Mouse (Mus musculus) ES-E14 (cell line): ENCODE results near the gene Pan2. TPM values are rescaled to one million over a fixed set of nuclear protein-coding genes. Genes with fewer than 3 reads are reported as not detected.
"Not testable (repeated sequence)": the region's sequence is repeated elsewhere in the genome, so short reads cannot be mapped to it uniquely, and the experiment has no call there.

ENCODE experiments used
- DNase-seq: peaks from one replicate; pipeline ENCODE4 v3.0.0-alpha.2; 2013; ENCODE audit warnings: low read depth, low spot score
- H3K27ac ChIP-seq: 2 replicates; pipeline ENCODE4 v1.5.1; 2012; ENCODE audit warnings: low read depth, mild to moderate bottlenecking, low read length, moderate library complexity, mixed read lengths; ENCODE audit not compliant: poor library complexity, insufficient read depth, severe bottlenecking
- H3K36me3 ChIP-seq: 2 replicates; pipeline ENCODE4 v1.6.1; 2012; ENCODE audit warnings: mild to moderate bottlenecking, low read length, moderate library complexity, mixed read lengths; ENCODE audit not compliant: control insufficient read depth, poor library complexity, insufficient read depth, severe bottlenecking
- H3K4me1 ChIP-seq, 2 experiments: fragments of 150-350 bp in 1 of 2; sonication (generic) in 1 of 2; 2 replicates each; pipeline ENCODE4 v1.6.1; 2012; ENCODE audit warnings: low read length in 2 of 2, mild to moderate bottlenecking in 1 of 2, mixed read lengths in 1 of 2; ENCODE audit not compliant: control insufficient read depth in 2 of 2, insufficient read depth in 2 of 2, poor library complexity in 1 of 2
- H3K4me3 ChIP-seq, 2 experiments: fragments of 150-350 bp in 1 of 2; sonication (generic) in 1 of 2; 2 replicates each; pipeline ENCODE4 v1.5.1; 2012; ENCODE audit warnings: low read length in 2 of 2, low read depth in 1 of 2, mild to moderate bottlenecking in 1 of 2, mixed read lengths in 1 of 2; ENCODE audit not compliant: insufficient read depth in 1 of 2, poor library complexity in 1 of 2, severe bottlenecking in 1 of 2
- H3K9ac ChIP-seq: 2 replicates; pipeline ENCODE4 v1.6.1; 2012; ENCODE audit warnings: low read depth, mild to moderate bottlenecking, low read length, mixed read lengths; ENCODE audit not compliant: poor library complexity, insufficient read depth, severe bottlenecking
- H3K9me3 ChIP-seq: fragments of 150-350 bp; sonication (generic); 2 replicates; pipeline ENCODE4 v1.6.1; 2012; ENCODE audit warnings: low read depth, mild to moderate bottlenecking, low read length; ENCODE audit not compliant: control insufficient read depth, insufficient read depth
- CHD2 ChIP-seq: IDR thresholded peaks from 2 replicates; pipeline ENCODE4 v1.6.1; 2014; ENCODE audit warnings: mild to moderate bottlenecking, low read depth, low read length, inconsistent platforms
- HCFC1 ChIP-seq: IDR thresholded peaks from 2 replicates; pipeline ENCODE4 v1.6.1; 2012; ENCODE audit warnings: low read length, inconsistent platforms, borderline replicate concordance; ENCODE audit not compliant: insufficient read depth
- MAFK ChIP-seq: IDR thresholded peaks from 2 replicates; pipeline ENCODE4 v1.6.1; 2014; ENCODE audit warnings: mild to moderate bottlenecking, low read depth, low read length, inconsistent platforms; ENCODE audit not compliant: insufficient read depth
- ZC3H11A ChIP-seq: IDR thresholded peaks from 2 replicates; pipeline ENCODE4 v1.6.1; 2012; ENCODE audit warnings: low read depth, mild to moderate bottlenecking, inconsistent platforms, low read length, borderline replicate concordance
- ZNF384 ChIP-seq: IDR thresholded peaks from 2 replicates; pipeline ENCODE4 v1.6.1; 2012; ENCODE audit warnings: low read depth, low read length, inconsistent platforms
- in situ Hi-C, 2 experiments: fragments of 600-800 bp; cut with MboI; formaldehyde crosslinking; loops; one replicate each; pipeline ENCODE4 v1.15.1; 2025; ENCODE audit warnings: low sequenced_read_pairs in 2 of 2, inconsistent platforms in 1 of 2; ENCODE audit not compliant: unreplicated experiment in 2 of 2
- total RNA-seq: library from RNA; depleted of rRNA; stranded (reverse); fragments of 300-350 nt; gene quantifications from 2 replicates; pipeline ENCODE4 v1.2.3, GENCODE M21; 2012

The Pan2 gene
- total RNA-seq, 1 experiment: 21.9 TPM

DNA sequence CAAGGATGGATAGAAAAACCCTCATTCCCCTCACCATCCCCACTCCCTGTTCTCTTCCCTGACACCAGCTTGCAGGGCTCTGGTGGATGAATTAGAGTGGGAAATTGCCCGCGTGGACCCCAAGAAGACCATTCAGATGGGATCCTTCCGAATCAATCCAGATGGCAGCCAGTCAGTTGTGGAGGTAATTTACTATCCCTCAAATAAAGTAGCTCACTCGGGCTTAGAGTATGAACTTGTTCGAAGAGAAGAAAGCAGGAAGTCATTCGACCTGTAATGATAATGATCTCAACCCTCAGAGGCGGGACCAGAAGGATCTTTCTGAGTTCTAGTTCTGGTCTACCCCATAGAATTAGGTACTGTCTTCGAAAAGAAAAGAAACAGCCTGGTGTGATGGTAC, 20.4 kb downstream of the Pan2 start:
- H3K27ac ChIP-seq: no peak overlapping the region
- peaks cover 22% of the 10 kb centered on the region for H3K36me3 ChIP-seq
- peak overlapping the region; percentile 82 to 86 for H3K4me3 ChIP-seq
- TF ChIP-seq ZC3H11A (no peak), HCFC1 (no peak), ZNF384 (no peak), CHD2 (no peak), MAFK (no peak)
- H3K4me1 ChIP-seq: peaks cover 3% of the 10 kb centered on the region in 2 experiments; a peak in 1 of 4 replicates
- H3K9me3 ChIP-seq: no peaks in the 10 kb centered on the region
- in situ Hi-C loops: no loop called here
- DNase-seq: no peak
- peak overlapping the region; percentile 89 for H3K9ac ChIP-seq

DNA sequence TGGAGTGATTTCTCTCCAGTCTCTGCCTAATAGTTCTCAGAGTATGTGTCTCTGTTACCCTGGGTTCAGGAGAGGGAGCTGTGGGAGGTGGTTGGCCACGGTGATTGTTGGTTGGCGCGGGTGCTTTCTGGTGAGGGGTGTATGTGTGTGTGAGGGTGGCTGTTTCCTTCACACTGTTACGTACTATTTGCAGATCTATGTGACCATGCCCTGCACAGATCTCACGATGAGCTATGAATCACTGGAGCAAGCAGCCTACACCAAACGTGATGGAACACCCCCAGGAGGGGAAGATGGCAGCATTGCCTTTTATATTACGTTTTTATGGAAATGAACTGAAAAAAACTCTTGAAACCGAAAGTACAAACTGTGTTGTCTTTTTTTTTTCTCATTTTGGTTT, 23.7 kb downstream of the Pan2 start:
- in situ Hi-C loops: no loop called here
- H3K36me3 ChIP-seq: peaks cover 11% of the 10 kb centered on the region; the same call in 1 of the 2 replicates

DNA sequence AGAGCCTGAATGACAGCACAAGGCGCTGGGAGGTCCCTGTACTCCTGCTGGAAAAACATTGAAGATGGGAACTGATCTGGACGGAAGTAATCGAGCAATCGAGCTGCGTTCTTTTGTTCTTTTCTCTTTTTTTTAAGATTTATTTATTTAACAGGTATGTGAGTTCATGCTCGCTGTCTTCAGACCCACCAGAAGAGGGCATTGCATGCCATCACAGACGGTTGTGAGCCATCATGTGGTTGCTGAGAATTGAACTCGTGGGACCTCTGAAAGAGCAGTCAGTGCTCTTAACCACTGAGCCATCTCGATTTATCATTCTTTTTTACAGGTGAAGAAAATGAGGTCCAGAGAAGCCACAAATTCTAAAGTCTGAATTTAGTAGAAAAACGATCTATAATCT, 24.5 kb downstream of the Pan2 start:
- no peak overlapping the region for H3K4me3 ChIP-seq
- H3K4me1 ChIP-seq: peaks cover 0 to 3% of the 10 kb centered on the region in 2 experiments; a peak in 1 of 4 replicates
- no peaks in the 10 kb centered on the region for H3K9me3 ChIP-seq
- no peak overlapping the region for H3K9ac ChIP-seq
- TF ChIP-seq MAFK (no peak), ZNF384 (0 out of 2 replicates have a peak, but pooled peaks have one; percentile 35)
- in situ Hi-C loops: no loop called here
- H3K27ac ChIP-seq: no peak overlapping the region
- no peak for DNase-seq
- H3K36me3 ChIP-seq: peaks cover 11% of the 10 kb centered on the region; the same call in 1 of the 2 replicates

More for the DNA sequence above, 23.7 kb downstream of the Pan2 start:
- Histone ChIP-seq H3K4me3 (no peak overlapping the region), H3K9ac (no peak overlapping the region), H3K4me1 (peaks cover under 1 to 3% of the 10 kb centered on the region in 2 experiments; a peak in 1 of 4 replicates), H3K27ac (no peak overlapping the region), H3K9me3 (no peaks in the 10 kb centered on the region)
- no peak for DNase-seq
- no peak for TF ChIP-seq MAFK

DNA sequence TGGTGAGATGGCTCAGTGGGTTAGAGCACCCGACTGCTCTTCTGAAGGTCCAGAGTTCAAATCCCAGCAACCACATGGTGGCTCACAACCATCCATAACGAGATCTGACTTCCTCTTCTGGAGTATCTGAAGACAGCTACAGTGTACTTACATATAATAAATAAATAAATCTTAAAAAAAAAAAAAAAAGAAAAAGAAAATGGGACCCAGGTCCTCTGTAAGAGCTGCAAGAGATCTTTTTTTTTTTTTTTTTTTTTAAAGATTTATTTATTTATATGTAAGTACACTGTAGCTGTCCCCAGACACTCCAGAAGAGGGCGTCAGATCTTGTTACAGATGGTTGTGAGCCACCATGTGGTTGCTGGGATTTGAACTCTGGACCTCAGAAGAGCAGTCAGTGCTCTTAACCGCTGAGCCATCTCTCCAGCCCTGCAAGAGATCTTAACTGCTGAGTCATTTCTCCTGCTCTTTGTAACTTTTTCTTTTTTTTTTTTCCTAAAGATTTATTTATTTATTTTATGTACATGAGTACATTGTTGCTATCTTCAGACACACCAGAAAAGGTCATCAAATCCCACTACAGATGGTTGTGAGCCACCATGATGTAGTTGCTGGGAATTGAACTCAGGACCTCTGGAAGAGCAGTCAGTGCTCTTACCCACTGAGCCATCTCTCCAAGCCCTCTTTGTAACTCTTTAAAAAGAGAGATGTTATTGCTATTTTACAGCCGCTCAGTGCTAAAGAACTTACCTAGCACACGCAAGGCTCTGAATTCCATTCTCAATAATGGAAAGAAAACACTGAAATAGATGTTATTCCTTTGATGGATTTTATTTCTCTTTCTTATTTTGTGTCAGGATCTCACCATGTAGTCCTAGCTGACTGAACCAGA, 29.5 kb downstream of the Pan2 start:
- DNase-seq, H3K36me3 ChIP-seq, in situ Hi-C loops, H3K27ac ChIP-seq, H3K9ac ChIP-seq, H3K4me1 ChIP-seq, H3K9me3 ChIP-seq, H3K4me3 ChIP-seq: not testable (repeated sequence)
- TF ChIP-seq ZNF384: peak; percentile 60
- peak; percentile 64; the same call in 1 of the 2 replicates for TF ChIP-seq MAFK

DNA sequence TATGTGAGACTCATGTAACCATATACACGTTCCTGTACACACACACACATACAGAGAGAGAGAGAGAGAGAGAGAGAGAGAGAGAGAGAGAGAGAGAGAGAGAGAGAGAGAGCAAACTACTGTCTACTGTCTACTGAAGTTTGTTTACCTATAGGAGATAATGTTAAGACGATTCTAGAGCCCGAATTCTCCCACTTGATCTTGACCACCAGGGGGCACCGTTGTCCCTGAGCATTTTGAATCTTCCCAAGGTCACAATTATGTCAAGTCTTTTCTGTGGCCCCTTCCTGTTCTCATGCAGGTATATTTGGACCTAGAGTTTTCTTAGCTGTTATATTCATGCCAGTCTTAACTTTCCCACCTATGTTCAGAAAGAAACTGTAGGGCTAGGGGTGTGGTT, 32.4 kb downstream of the Pan2 start:
- in situ Hi-C loops: no loop called here
- Histone ChIP-seq H3K36me3 (peaks cover 2% of the 10 kb centered on the region; the same call in 1 of the 2 replicates), H3K9ac (no peak overlapping the region), H3K4me3 (no peak overlapping the region), H3K9me3 (no peaks in the 10 kb centered on the region), H3K27ac (no peak overlapping the region), H3K4me1 (peaks cover 2 to 4% of the 10 kb centered on the region in 2 experiments; a peak in 1 of 4 replicates)
- DNase-seq: peak; percentile 78
- TF ChIP-seq CHD2 (no peak), ZC3H11A (no peak), HCFC1 (no peak), MAFK (no peak), ZNF384 (no peak)
